Mouse (Mus musculus) MEL (cell line): ENCODE data around the gene Kcnn3. TPM values are rescaled to one million over a fixed set of nuclear protein-coding genes. Genes with fewer than 3 reads are reported as not detected.

ENCODE experiments used
- DNase-seq: peaks from one replicate; pipeline ENCODE4 v3.0.0; 2011; ENCODE audit warnings: low read depth, low spot score
- H3K27ac ChIP-seq: 2 replicates; pipeline ENCODE4 v1.5.1; 2012; ENCODE audit warnings: low read depth, mild to moderate bottlenecking, control low read depth, low read length, moderate library complexity; ENCODE audit not compliant: control insufficient read depth
- H3K27me3 ChIP-seq, 2 experiments: fragments of 150-350 bp in 1 of 2; sonication (generic) in 1 of 2; 2 replicates each; pipeline ENCODE4 v1.6.1; 2012; ENCODE audit warnings: low read length in 2 of 2, mild to moderate bottlenecking in 2 of 2, improper control_type of control experiment in 1 of 2, moderate library complexity in 1 of 2; ENCODE audit not compliant: insufficient read depth in 2 of 2, control insufficient read depth in 1 of 2
- H3K36me3 ChIP-seq, 2 experiments: 2 replicates each; pipeline ENCODE4 v1.6.1; 2012 to 2014; ENCODE audit warnings: low read length in 2 of 2, improper control_type of control experiment in 1 of 2, inconsistent platforms in 1 of 2, mild to moderate bottlenecking in 1 of 2; ENCODE audit not compliant: insufficient read depth in 2 of 2, control insufficient read depth in 1 of 2
- H3K4me1 ChIP-seq, 2 experiments: fragments of 150-350 bp in 1 of 2; sonication (generic) in 1 of 2; 2 replicates each; pipeline ENCODE4 v1.6.1; 2012; ENCODE audit warnings: low read length in 2 of 2, improper control_type of control experiment in 1 of 2, mild to moderate bottlenecking in 1 of 2; ENCODE audit not compliant: insufficient read depth in 2 of 2, control insufficient read depth in 1 of 2
- H3K4me3 ChIP-seq, 2 experiments: fragments of 150-350 bp in 1 of 2; sonication (generic) in 1 of 2; 2 replicates each; pipeline ENCODE4 v1.5.1; 2012; ENCODE audit warnings: low read depth in 2 of 2, low read length in 2 of 2, mild to moderate bottlenecking in 2 of 2, moderate library complexity in 2 of 2, control low read depth in 1 of 2, improper control_type of control experiment in 1 of 2; ENCODE audit not compliant: control insufficient read depth in 1 of 2, insufficient read depth in 1 of 2
- H3K79me2 ChIP-seq: 2 replicates; pipeline ENCODE4 v1.6.1; 2012; ENCODE audit warnings: mild to moderate bottlenecking, low read length, moderate library complexity; ENCODE audit not compliant: control insufficient read depth, poor library complexity, insufficient read depth
- H3K9ac ChIP-seq: 2 replicates; pipeline ENCODE4 v1.6.1; 2012; ENCODE audit warnings: low read depth, mild to moderate bottlenecking, control low read depth, low read length, moderate library complexity; ENCODE audit not compliant: control insufficient read depth, poor library complexity, severe bottlenecking
- H3K9me3 ChIP-seq: fragments of 150-350 bp; sonication (generic); replicated peaks from 2 replicates; pipeline ENCODE4 v1.6.1; 2012; ENCODE audit warnings: mild to moderate bottlenecking, low read length, improper control_type of control experiment, moderate library complexity; ENCODE audit not compliant: insufficient read depth
- BHLHE40 ChIP-seq: IDR thresholded peaks from 2 replicates; pipeline ENCODE4 v1.6.1; 2012; ENCODE audit warnings: low read depth, mild to moderate bottlenecking, inconsistent platforms, low read length, improper control_type of control experiment, borderline replicate concordance
- CHD1 ChIP-seq: IDR thresholded peaks from 2 replicates; pipeline ENCODE4 v1.6.1; 2012; ENCODE audit warnings: low read depth, mild to moderate bottlenecking, inconsistent platforms, low read length, improper control_type of control experiment
- E2F4 ChIP-seq: IDR thresholded peaks from 2 replicates; pipeline ENCODE4 v1.6.1; 2011; ENCODE audit warnings: low read depth, low read length, improper control_type of control experiment, borderline replicate concordance
- EP300 ChIP-seq, 2 experiments: IDR thresholded peaks; 2 replicates each; pipeline ENCODE4 v1.6.1; 2011; ENCODE audit warnings: improper control_type of control experiment in 2 of 2, low read length in 2 of 2, low read depth in 1 of 2, mild to moderate bottlenecking in 1 of 2
- HCFC1 ChIP-seq: IDR thresholded peaks from 2 replicates; pipeline ENCODE4 v1.6.1; 2012; ENCODE audit warnings: low read depth, mild to moderate bottlenecking, inconsistent platforms, low read length, improper control_type of control experiment, moderate library complexity
- JUND ChIP-seq: IDR thresholded peaks from 2 replicates; pipeline ENCODE4 v1.6.1; 2011; ENCODE audit warnings: low read depth, mild to moderate bottlenecking, improper control_type of control experiment, low read length
- KAT2A ChIP-seq: conservative IDR thresholded peaks from 2 replicates; pipeline ENCODE4 v1.6.1; 2012; ENCODE audit warnings: low read depth, low read length, improper control_type of control experiment, inconsistent platforms
- MAX ChIP-seq: IDR thresholded peaks from 2 replicates; pipeline ENCODE4 v1.6.1; 2011; ENCODE audit warnings: low read length, improper control_type of control experiment
- MXI1 ChIP-seq: IDR thresholded peaks from 2 replicates; pipeline ENCODE4 v1.6.1; 2011; ENCODE audit warnings: mild to moderate bottlenecking, low read depth, low read length, improper control_type of control experiment
- MYC ChIP-seq: IDR thresholded peaks from 2 replicates; pipeline ENCODE4 v1.6.1; 2011; ENCODE audit warnings: low read depth, mild to moderate bottlenecking, low read length, improper control_type of control experiment, moderate library complexity
- NRF1 ChIP-seq: IDR thresholded peaks from 2 replicates; pipeline ENCODE4 v1.6.1; 2014; ENCODE audit warnings: low read depth, mild to moderate bottlenecking, inconsistent platforms, low read length, improper control_type of control experiment, moderate library complexity; ENCODE audit not compliant: poor library complexity, insufficient read depth, severe bottlenecking
- POLR2AphosphoS5 ChIP-seq: IDR thresholded peaks from 2 replicates; pipeline ENCODE4 v1.6.1; 2012; ENCODE audit warnings: low read depth, borderline replicate concordance, mild to moderate bottlenecking, inconsistent platforms, low read length, moderate library complexity, mixed read lengths
- SIN3A ChIP-seq: IDR thresholded peaks from 2 replicates; pipeline ENCODE4 v1.6.1; 2012; ENCODE audit warnings: low read length, improper control_type of control experiment, inconsistent platforms
- USF2 ChIP-seq, 2 experiments: IDR thresholded peaks; 2 replicates each; pipeline ENCODE4 v1.6.1; 2011 to 2012; ENCODE audit warnings: improper control_type of control experiment in 2 of 2, low read length in 2 of 2, borderline replicate concordance in 1 of 2, inconsistent platforms in 1 of 2, low read depth in 1 of 2, mild to moderate bottlenecking in 1 of 2; ENCODE audit not compliant: insufficient read depth in 1 of 2
- ZC3H11A ChIP-seq: IDR thresholded peaks from 2 replicates; pipeline ENCODE4 v1.6.1; 2012; ENCODE audit warnings: low read depth, mild to moderate bottlenecking, inconsistent platforms, low read length, improper control_type of control experiment
- ZKSCAN1 ChIP-seq: IDR thresholded peaks from 2 replicates; pipeline ENCODE4 v1.6.1; 2012; ENCODE audit warnings: low read depth, mild to moderate bottlenecking, inconsistent platforms, low read length, improper control_type of control experiment, moderate library complexity
- polyA plus RNA-seq, 2 experiments: library from polyadenylated mRNA; stranded (reverse) in 1 of 2; unstranded in 1 of 2; fragments of >175 nt in 1 of 2; fragments of >200 nt in 1 of 2; gene quantifications; 2 replicates each; pipeline versions ENCODE4 v1.2.1 to v1.2.4; 2012; ENCODE audit warnings: low replicate concordance in 2 of 2, low read depth in 1 of 2; ENCODE audit not compliant: insufficient read length in 2 of 2, insufficient read depth in 1 of 2, missing spikeins in 1 of 2
- total RNA-seq: library from RNA; depleted of rRNA; stranded (reverse); fragments of 300-350 nt; gene quantifications from 2 replicates; pipeline ENCODE4 v1.2.3, GENCODE M21; 2012

The Kcnn3 gene
- total and polyA plus RNA-seq, 3 experiments: 0.04 TPM; not detected in 2

GRCm38 (mm10) chr3:89605235-89605634, 85.3 kb downstream of the Kcnn3 start:
- H3K27me3 ChIP-seq: peaks cover 16 to 20% of the 10 kb centered on the region in 2 experiments
- no peak overlapping the region for H3K27ac ChIP-seq
- no peaks in the 10 kb centered on the region for H3K4me1 ChIP-seq
- DNase-seq: no peak
- no peaks in the 10 kb centered on the region for H3K36me3 ChIP-seq
- no peaks in the 10 kb centered on the region for H3K79me2 ChIP-seq
- no peaks in the 10 kb centered on the region for H3K9me3 ChIP-seq
- TF ChIP-seq CHD1 (no peak), POLR2AphosphoS5 (no peak), E2F4 (no peak), JUND (no peak), MYC (no peak)
- no peak overlapping the region for H3K4me3 ChIP-seq
- H3K9ac ChIP-seq: no peak overlapping the region

- no peak for DNase-seq
- Histone ChIP-seq H3K27ac (no peak overlapping the region), H3K27me3 (peaks cover 19 to 28% of the 10 kb centered on the region in 2 experiments), H3K9ac (no peak overlapping the region), H3K79me2 (no peaks in the 10 kb centered on the region), H3K36me3 (no peaks in the 10 kb centered on the region), H3K4me1 (no peaks in the 10 kb centered on the region), H3K4me3 (no peak overlapping the region), H3K9me3 (no peaks in the 10 kb centered on the region)
- TF ChIP-seq MAX (no peak), MXI1 (no peak), NRF1 (no peak), KAT2A (no peak), BHLHE40 (no peak), EP300 (IDR thresholded peaks at IDR 0.05; ENCODE audit: low read depth in 1 of 2, low read length in 2 of 2) (no peak), ZC3H11A (no peak), USF2 (IDR thresholded peaks at IDR 0.05; ENCODE audit: borderline replicate concordance in 1 of 2, insufficient read depth in 1 of 2, low read depth in 1 of 2, low read length in 2 of 2) (no peak), ZKSCAN1 (no peak), SIN3A (no peak), POLR2AphosphoS5 (no peak), HCFC1 (no peak)
These were observed 87.4 kb downstream of the Kcnn3 start for GRCm38 (mm10) chr3:89607327-89607726.
